Mouse (Mus musculus) subcutaneous adipose tissue, adult 2 months (tissue): ENCODE results near the gene Fam131b. TPM values are rescaled to one million over a fixed set of nuclear protein-coding genes. Genes with fewer than 3 reads are reported as not detected.

ENCODE experiments used
- polyA plus RNA-seq: library from polyadenylated mRNA; depleted of rRNA; stranded (reverse); fragments of >200 nt; gene quantifications from 2 replicates; pipeline ENCODE4 v1.2.3, GENCODE M21; 2012; ENCODE audit warnings: low replicate concordance; rRNA removed

Gene Fam131b
- 1.6 and 5.7 TPM in 2 replicates for polyA plus RNA-seq

DNA sequence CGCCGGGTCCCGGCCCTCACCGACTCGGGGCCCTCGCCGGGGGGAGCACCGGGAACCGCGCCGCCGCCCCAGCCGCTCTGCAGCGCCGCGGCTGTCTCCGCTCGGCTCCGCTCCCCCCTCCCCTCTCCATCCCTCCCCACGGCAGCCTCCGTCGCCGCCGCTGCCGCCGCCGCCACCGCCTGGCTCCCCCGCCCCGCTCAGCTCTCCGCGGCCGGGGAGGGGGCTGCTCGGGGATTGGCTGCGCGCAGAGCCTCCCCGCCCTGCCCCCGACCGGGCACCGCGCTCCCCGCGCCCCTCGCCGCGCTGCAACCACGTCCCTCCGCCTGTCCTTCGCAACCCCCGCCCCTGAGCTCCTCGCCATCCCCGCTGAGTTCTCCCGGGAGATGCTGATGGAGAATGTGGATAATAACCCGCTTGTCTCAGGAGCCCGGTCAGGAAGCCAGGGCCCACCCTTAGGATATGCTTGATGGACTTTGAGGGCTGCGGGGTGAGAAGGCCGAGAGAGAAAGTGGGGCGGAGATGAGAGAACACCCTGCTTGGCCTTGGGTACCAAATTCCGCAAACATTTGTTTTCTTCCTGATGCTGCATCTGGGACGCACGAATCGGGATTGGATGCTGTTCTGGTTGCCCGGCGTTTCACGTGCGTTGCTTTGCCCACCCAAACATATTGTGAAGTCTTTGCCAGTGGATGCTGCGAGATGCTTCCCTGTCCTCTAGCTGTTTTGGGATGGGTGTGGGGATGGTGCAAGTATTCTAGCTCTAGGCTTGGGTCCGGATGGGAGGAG lies at the start of gene Fam131b:
Fam131b (minus strand) TSS at position 162 of the 786 bp plus-strand sequence.

DNA sequence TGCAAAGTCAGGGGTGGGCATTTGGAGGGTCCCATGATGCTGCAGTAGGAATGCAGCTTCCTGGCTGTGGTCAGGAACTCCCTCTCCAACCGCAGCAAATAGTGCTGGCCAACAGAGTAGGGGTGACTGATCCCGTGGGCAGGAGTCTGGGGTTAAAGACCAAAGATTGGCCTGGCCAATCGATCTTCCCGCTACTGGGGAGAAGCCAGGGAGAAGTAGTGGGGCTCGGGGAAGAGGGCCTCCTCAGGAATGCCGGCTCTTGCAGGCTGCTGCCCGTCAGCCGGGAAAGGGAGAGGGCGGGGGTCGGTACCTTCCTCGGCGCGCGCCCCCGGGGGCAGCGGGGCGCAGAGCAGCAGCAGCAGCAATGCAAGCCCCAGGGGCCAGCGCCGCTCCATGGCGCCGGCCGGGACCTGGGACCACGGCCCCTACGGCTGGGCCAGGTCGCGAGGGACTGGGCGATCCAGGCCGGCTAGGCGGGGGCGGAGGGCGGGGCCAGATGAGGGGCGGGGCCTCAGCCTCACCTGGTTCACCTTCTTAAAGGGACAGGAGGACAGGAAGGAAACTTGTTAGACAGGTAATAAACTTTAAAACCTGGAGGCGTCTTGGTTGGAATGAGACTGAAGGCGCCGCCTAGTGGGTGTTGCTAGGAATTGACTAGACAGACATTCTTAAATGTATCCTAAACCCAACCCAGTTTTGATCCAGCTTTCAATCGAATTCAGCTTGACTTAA lies 48.5 kb upstream of the Fam131b start, which contains the start of gene Epha1:
Epha1 (minus strand) TSS at position 453 of the 732 bp plus-strand sequence.

DNA sequence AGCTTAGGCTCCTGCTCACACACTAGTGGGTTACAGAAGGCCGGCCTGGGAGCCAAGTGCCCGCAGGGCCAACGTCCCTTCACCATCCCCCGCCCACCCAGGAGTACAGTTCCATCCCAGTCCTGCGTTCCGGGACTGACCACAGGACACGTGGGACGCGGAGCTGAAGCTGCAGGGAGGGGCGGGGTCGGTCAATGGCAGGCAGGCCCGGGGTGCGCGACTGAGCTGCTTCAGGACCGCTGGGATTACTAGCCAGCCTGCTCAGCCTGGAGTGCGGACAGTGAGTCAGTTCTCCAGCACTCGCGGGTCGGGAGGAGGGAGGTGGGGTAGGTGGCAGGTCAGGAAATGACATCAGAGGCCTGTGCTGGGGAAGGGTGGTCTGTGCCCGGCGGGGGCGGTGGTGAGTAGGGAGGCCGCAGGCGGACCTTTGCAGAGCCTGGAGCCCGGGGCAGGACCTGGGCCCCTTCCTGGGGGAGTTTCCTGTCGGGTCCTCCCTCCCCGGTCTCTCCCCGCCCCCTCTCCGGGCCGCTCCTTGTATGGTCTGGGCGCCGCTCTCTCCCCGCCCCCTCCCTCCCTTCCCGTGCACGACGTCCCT lies 25.1 kb upstream of the Fam131b start, which contains the start of gene Zyx:
Zyx (plus strand) TSS at position 205 of the 595 bp plus-strand sequence.

DNA sequence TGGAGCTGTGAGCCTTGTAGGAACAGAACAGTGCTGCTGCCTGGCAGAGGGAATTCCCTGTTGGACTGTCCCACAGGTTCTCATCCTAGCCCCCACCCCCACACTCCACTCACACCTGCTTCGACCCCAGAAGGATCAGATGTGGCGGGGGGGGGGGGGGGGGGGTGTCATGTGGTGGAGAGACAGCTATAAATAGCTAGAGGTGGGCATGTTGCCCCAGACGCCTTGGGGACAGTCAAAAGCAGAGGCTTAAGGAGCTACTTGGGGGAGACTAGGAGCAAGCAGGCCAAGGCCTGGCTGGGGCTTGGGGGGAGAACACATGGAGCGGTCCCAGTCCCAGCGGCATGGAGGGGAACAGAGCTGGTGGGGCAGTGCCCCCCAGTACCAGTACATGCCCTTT lies 38.0 kb downstream of the Fam131b start, which contains the start of gene Clcn1:
Clcn1 (plus strand) TSS at position 238 of the 400 bp plus-strand sequence.

Other genes starting within 250 kb of the Fam131b start
- not detected in 2 replicates for gene Tas2r139, start 183.7 kb downstream of the Fam131b start, polyA plus RNA-seq
- not detected in 2 replicates for gene Tas2r144, start 109.3 kb downstream of the Fam131b start, polyA plus RNA-seq
- 38.4 and 87.4 TPM in 2 replicates for gene Gstk1, start 78.7 kb downstream of the Fam131b start, polyA plus RNA-seq
- 1.5 TPM in 1 of 2 replicates, not detected in the other for gene Tmem139, start 62.7 kb downstream of the Fam131b start, polyA plus RNA-seq
- gene Casp2, start 59.7 kb downstream of the Fam131b start, polyA plus RNA-seq = 21.7 and 43.2 TPM in 2 replicates
- gene Clcn1, start 38.0 kb downstream of the Fam131b start, polyA plus RNA-seq = 0.07 and 0.12 TPM in 2 replicates
- 146 and 348 TPM in 2 replicates for gene Zyx, start 25.0 kb upstream of the Fam131b start, polyA plus RNA-seq
- 1.2 and 11.6 TPM in 2 replicates for gene Epha1, start 48.6 kb upstream of the Fam131b start, polyA plus RNA-seq
- gene Tas2r143, start 75.6 kb upstream of the Fam131b start, polyA plus RNA-seq = 0.19 and 0.63 TPM in 2 replicates
- 0.14 TPM in 1 of 2 replicates, not detected in the other for gene Tas2r135, start 80.8 kb upstream of the Fam131b start, polyA plus RNA-seq
- gene Tas2r126, start 109.9 kb upstream of the Fam131b start, polyA plus RNA-seq = not detected in 2 replicates
- gene Olfr458, start 140.6 kb upstream of the Fam131b start, polyA plus RNA-seq = not detected in 2 replicates
- gene Olfr457, start 151.7 kb upstream of the Fam131b start, polyA plus RNA-seq = not detected in 2 replicates
- gene Olfr456, start 162.6 kb upstream of the Fam131b start, polyA plus RNA-seq = not detected in 2 replicates
- not detected in 2 replicates for gene Olfr455, start 222.9 kb upstream of the Fam131b start, polyA plus RNA-seq